Mouse (Mus musculus) heart, embryonic 16.5 days (tissue): ENCODE data around the gene Dnajc8. TPM values are rescaled to one million over a fixed set of nuclear protein-coding genes. Genes with fewer than 3 reads are reported as not detected.

ENCODE experiments used
- ATAC-seq: fragments of 200-750 bp; cut with Nextera tagmentation; replicated peaks from 2 replicates; pipeline ENCODE4 v1.8.0; 2017; ENCODE audit warnings: moderate number of reproducible peaks; ENCODE audit not compliant: insufficient read depth, low FRiP score; ENCODE audit errors: extremely low read depth
- H3K27ac ChIP-seq: fragments of 300-500 bp; sonication (generic); 2 replicates; pipeline ENCODE4 v1.5.1; 2014; ENCODE audit warnings: mild to moderate bottlenecking, low read length, control low read depth, moderate library complexity
- H3K27me3 ChIP-seq: fragments of 300-500 bp; sonication (generic); 2 replicates; pipeline ENCODE4 v1.6.1; 2014; ENCODE audit warnings: low read length, mixed read lengths; ENCODE audit not compliant: control insufficient read depth, insufficient read depth
- H3K36me3 ChIP-seq: fragments of 300-500 bp; sonication (generic); 2 replicates; pipeline ENCODE4 v1.6.1; 2014; ENCODE audit not compliant: control insufficient read depth, insufficient read depth
- H3K4me1 ChIP-seq: fragments of 300-500 bp; sonication (generic); 2 replicates; pipeline ENCODE4 v1.6.1; 2014; ENCODE audit warnings: low read length, mixed read lengths; ENCODE audit not compliant: control insufficient read depth, insufficient read depth
- H3K4me2 ChIP-seq: fragments of 300-500 bp; sonication (generic); 2 replicates; pipeline ENCODE4 v1.6.1; 2014; ENCODE audit warnings: low read depth, mild to moderate bottlenecking, control low read depth, low read length
- H3K4me3 ChIP-seq: fragments of 300-500 bp; sonication (generic); 2 replicates; pipeline ENCODE4 v1.5.1; 2014; ENCODE audit warnings: mild to moderate bottlenecking, control low read depth, low read length
- H3K9ac ChIP-seq: fragments of 300-500 bp; sonication (generic); 2 replicates; pipeline ENCODE4 v1.6.1; 2014; ENCODE audit warnings: low read length, control low read depth
- H3K9me3 ChIP-seq: fragments of 300-500 bp; sonication (generic); replicated peaks from 2 replicates; pipeline ENCODE4 v1.6.1; 2016; ENCODE audit warnings: low read length; ENCODE audit not compliant: control insufficient read depth
- WGBS: fragments of 180-500 bp; shearing (Covaris S2); extraction: QIAGEN DNeasy Blood & Tissue Kit; methylation state at CpG from one replicate; pipeline ENCODE4 v1.1.7; 2014; 5-methylcytosine and 5-hydroxymethylcytosine counted together
- polyA plus RNA-seq: library from polyadenylated mRNA; unstranded; fragments of >200 nt; fragmentation: Nextera tagmentation; extraction: Ambion mirVana; gene quantifications from 2 replicates; pipeline ENCODE4 v1.2.1, GENCODE M21; 2015

Dnajc8 gene
- polyA plus RNA-seq, 1 experiment from 2014 or later = 117 TPM

- Histone ChIP-seq H3K27me3 (no peaks in the 10 kb centered on the region), H3K27ac (no peak overlapping the region), H3K4me3 (no peak overlapping the region), H3K4me1 (peaks cover 20% of the 10 kb centered on the region), H3K36me3 (no peaks in the 10 kb centered on the region), H3K4me2 (no peak overlapping the region; the same call in 1 of the 2 replicates), H3K9ac (no peak overlapping the region), H3K9me3 (no peaks in the 10 kb centered on the region)
- no peak for ATAC-seq
- WGBS = 35% methylated on average over 14 of the region's 14 CpGs
These were observed 21.7 kb upstream of the Dnajc8 start for GRCm38 (mm10) chr4:132513395-132514273.

- peak overlapping the region; percentile 75 for H3K9ac ChIP-seq
- H3K36me3 ChIP-seq = no peaks in the 10 kb centered on the region
- 1% methylated on average over 21 of the region's 21 CpGs for WGBS
- H3K4me3 ChIP-seq = peak overlapping the region; percentile 69
- 0 out of 2 replicates have a peak, but pooled peaks have one; percentile 6 for ATAC-seq
- peak overlapping the region; percentile 93 for H3K4me2 ChIP-seq
- H3K27me3 ChIP-seq = no peaks in the 10 kb centered on the region
- H3K9me3 ChIP-seq = no peaks in the 10 kb centered on the region
- H3K27ac ChIP-seq = peak overlapping the region; percentile 91
- peaks cover 15% of the 10 kb centered on the region for H3K4me1 ChIP-seq
These were observed 20.7 kb upstream of the Dnajc8 start for GRCm38 (mm10) chr4:132514555-132515135.

GRCm38 (mm10) chr4:132515369-132516155 lies 19.8 kb upstream of the Dnajc8 start:
- peak overlapping the region; percentile 93 for H3K4me2 ChIP-seq
- peak overlapping the region; percentile 75 for H3K9ac ChIP-seq
- no peaks in the 10 kb centered on the region for H3K9me3 ChIP-seq
- peaks cover 14% of the 10 kb centered on the region for H3K4me1 ChIP-seq
- H3K27me3 ChIP-seq = no peaks in the 10 kb centered on the region
- peak overlapping the region; percentile 91 for H3K27ac ChIP-seq
- ATAC-seq = peak; percentile 94
- WGBS = 19% methylated on average over 22 of the region's 22 CpGs
- H3K36me3 ChIP-seq = no peaks in the 10 kb centered on the region
- peak overlapping the region; percentile 69 for H3K4me3 ChIP-seq

- 78% methylated on average over 8 of the region's 8 CpGs for WGBS
- Histone ChIP-seq H3K9me3 (no peaks in the 10 kb centered on the region), H3K4me2 (no peak overlapping the region), H3K9ac (no peak overlapping the region), H3K36me3 (no peaks in the 10 kb centered on the region), H3K4me3 (no peak overlapping the region), H3K27me3 (no peaks in the 10 kb centered on the region), H3K27ac (no peak overlapping the region), H3K4me1 (peaks cover 11% of the 10 kb centered on the region; the same call in 1 of the 2 replicates)
- no peak for ATAC-seq
These were observed 17.3 kb upstream of the Dnajc8 start for GRCm38 (mm10) chr4:132518066-132518465.

DNA sequence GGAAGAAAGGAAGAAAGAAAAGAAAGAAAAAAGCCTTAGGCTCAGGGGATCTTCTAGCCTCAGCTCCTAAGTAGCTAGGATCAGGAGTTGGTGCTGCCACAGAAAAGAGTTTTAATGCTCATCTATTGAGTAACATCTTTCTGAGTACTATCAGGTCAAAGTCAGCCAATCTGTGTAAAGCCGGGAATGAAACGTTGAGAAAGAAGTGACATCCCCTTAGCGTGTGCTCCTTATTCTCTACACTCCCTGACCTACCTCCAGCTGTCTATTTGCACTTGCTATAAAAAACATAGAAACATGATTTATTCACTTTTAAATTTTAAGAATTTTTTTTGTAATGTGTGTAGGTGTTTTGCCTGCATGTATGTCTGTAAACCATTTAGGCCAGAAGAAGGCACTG lies 16.2 kb upstream of the Dnajc8 start:
- no peak for ATAC-seq
- H3K27ac ChIP-seq = no peak overlapping the region
- no peaks in the 10 kb centered on the region for H3K27me3 ChIP-seq
- H3K36me3 ChIP-seq = no peaks in the 10 kb centered on the region
- WGBS = 89% methylated on average over 3 of the region's 3 CpGs
- H3K9ac ChIP-seq = no peak overlapping the region
- no peaks in the 10 kb centered on the region for H3K9me3 ChIP-seq
- H3K4me1 ChIP-seq = peaks cover 9% of the 10 kb centered on the region
- H3K4me3 ChIP-seq = no peak overlapping the region
- no peak overlapping the region for H3K4me2 ChIP-seq

GRCm38 (mm10) chr4:132524321-132524741 lies 11.0 kb upstream of the Dnajc8 start:
- Histone ChIP-seq H3K27ac (peak overlapping the region; percentile 59), H3K4me2 (no peak overlapping the region), H3K4me3 (no peak overlapping the region), H3K27me3 (no peaks in the 10 kb centered on the region), H3K9me3 (no peaks in the 10 kb centered on the region), H3K9ac (peak overlapping the region; percentile 29; the same call in 1 of the 2 replicates), H3K4me1 (peaks cover 9% of the 10 kb centered on the region), H3K36me3 (no peaks in the 10 kb centered on the region; the same call in 1 of the 2 replicates)
- ATAC-seq = no peak
- 26% methylated on average over 11 of the region's 11 CpGs for WGBS

DNA sequence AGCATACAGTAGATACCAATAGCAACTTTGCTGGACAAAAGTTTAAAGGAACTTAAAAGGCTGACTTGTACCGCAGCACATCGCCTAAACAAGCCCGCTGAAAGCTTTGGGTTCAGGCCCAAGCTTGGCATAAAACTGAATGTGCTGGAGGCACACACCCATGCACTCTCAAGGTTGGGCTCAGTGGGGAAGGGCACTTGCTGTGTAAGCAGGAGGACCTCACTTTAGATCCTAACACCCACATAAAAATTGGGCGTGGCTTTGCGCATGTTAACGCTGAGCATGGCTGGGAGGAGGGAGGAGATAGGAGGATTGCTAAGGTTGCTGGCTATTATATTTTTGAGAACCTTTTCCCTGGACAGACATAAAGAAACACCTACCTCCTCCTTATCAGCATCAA lies 10.5 kb upstream of the Dnajc8 start:
- H3K27ac ChIP-seq = peak overlapping the region; percentile 59
- no peaks in the 10 kb centered on the region for H3K9me3 ChIP-seq
- H3K27me3 ChIP-seq = no peaks in the 10 kb centered on the region
- H3K9ac ChIP-seq = no peak overlapping the region
- no peak overlapping the region for H3K4me3 ChIP-seq
- H3K36me3 ChIP-seq = peaks cover 5% of the 10 kb centered on the region
- H3K4me2 ChIP-seq = no peak overlapping the region
- no peak for ATAC-seq
- H3K4me1 ChIP-seq = peaks cover 9% of the 10 kb centered on the region
- WGBS = 49% methylated on average over 6 of the region's 6 CpGs

GRCm38 (mm10) chr4:132526678-132527077 lies 8.7 kb upstream of the Dnajc8 start:
- H3K27me3 ChIP-seq = no peaks in the 10 kb centered on the region
- no peak overlapping the region for H3K4me2 ChIP-seq
- no peak for ATAC-seq
- H3K4me1 ChIP-seq = peaks cover 12% of the 10 kb centered on the region
- WGBS = 44% methylated on average over 2 of the region's 2 CpGs
- H3K27ac ChIP-seq = no peak overlapping the region
- H3K36me3 ChIP-seq = peaks cover 16% of the 10 kb centered on the region
- no peak overlapping the region for H3K4me3 ChIP-seq
- H3K9me3 ChIP-seq = no peaks in the 10 kb centered on the region
- H3K9ac ChIP-seq = no peak overlapping the region
